Mouse (Mus musculus): ENCODE measurements around the gene Tgfbr2. TPM values are rescaled to one million over a fixed set of nuclear protein-coding genes. Genes with fewer than 3 reads are reported as not detected.

Gene Tgfbr2
- polyA plus RNA-seq, 1 experiment from 2014 or later = 19.0 TPM

GRCm38 (mm10) chr9:116173473-116174170, 1.5 kb downstream of the Tgfbr2 start:
- ATAC-seq (ENCODE audit: extremely low read depth, insufficient number of reproducible peaks, low FRiP score, low TSS enrichment) = no peak
- Histone ChIP-seq H3K4me1 (peaks cover 32% of the 10 kb centered on the region), H3K27ac (replicated peaks) (peak overlapping the region; percentile 92), H3K9ac (peak overlapping the region; percentile 90), H3K27me3 (replicated peaks) (no peaks in the 10 kb centered on the region), H3K4me3 (peak overlapping the region; percentile 73), H3K9me3 (no peaks in the 10 kb centered on the region), H3K4me2 (peak overlapping the region; percentile 82), H3K36me3 (no peaks in the 10 kb centered on the region)
- 67% methylated on average over 16 of the region's 16 CpGs for WGBS

- H3K4me3 ChIP-seq = peak overlapping the region; percentile 73
- ATAC-seq (ENCODE audit: extremely low read depth, insufficient number of reproducible peaks, low FRiP score, low TSS enrichment) = no peak
Observed at GRCm38 (mm10) chr9:116173059-116173458, 2.1 kb downstream of the Tgfbr2 start.

GRCm38 (mm10) chr9:116169067-116169466, 6.1 kb downstream of the Tgfbr2 start:
- no peak overlapping the region for H3K9ac ChIP-seq
- ATAC-seq (ENCODE audit: extremely low read depth, insufficient number of reproducible peaks, low FRiP score, low TSS enrichment) = no peak
- H3K4me3 ChIP-seq = no peak overlapping the region
- H3K9me3 ChIP-seq = no peaks in the 10 kb centered on the region
- no peaks in the 10 kb centered on the region for H3K27me3 ChIP-seq (replicated peaks)
- peaks cover 3% of the 10 kb centered on the region for H3K36me3 ChIP-seq
- peaks cover 30% of the 10 kb centered on the region for H3K4me1 ChIP-seq
- H3K27ac ChIP-seq (replicated peaks) = no peak overlapping the region
- H3K4me2 ChIP-seq = no peak overlapping the region
- 67% methylated on average over 6 of the region's 6 CpGs for WGBS

More at GRCm38 (mm10) chr9:116173059-116173458, 2.1 kb downstream of the Tgfbr2 start:
- Histone ChIP-seq H3K4me2 (peak overlapping the region; percentile 82), H3K9me3 (no peaks in the 10 kb centered on the region), H3K27ac (replicated peaks) (peak overlapping the region; percentile 5; the same call in 1 of the 2 replicates), H3K36me3 (no peaks in the 10 kb centered on the region), H3K9ac (peak overlapping the region; percentile 90), H3K4me1 (peaks cover 32% of the 10 kb centered on the region), H3K27me3 (replicated peaks) (no peaks in the 10 kb centered on the region)
- 69% methylated on average over 6 of the region's 6 CpGs for WGBS

- H3K4me1 ChIP-seq = peaks cover 28% of the 10 kb centered on the region
- H3K27ac ChIP-seq (replicated peaks) = no peak overlapping the region
- H3K4me3 ChIP-seq = no peak overlapping the region
- H3K27me3 ChIP-seq (replicated peaks) = no peaks in the 10 kb centered on the region
- peaks cover 3% of the 10 kb centered on the region for H3K36me3 ChIP-seq
- H3K4me2 ChIP-seq = no peak overlapping the region
- ATAC-seq (ENCODE audit: extremely low read depth, insufficient number of reproducible peaks, low FRiP score, low TSS enrichment) = no peak
- 0 out of 2 replicates have a peak, but pooled peaks cover 5% of the 10 kb centered on the region for H3K9me3 ChIP-seq
- 72% methylated on average over 6 of the region's 6 CpGs for WGBS
- no peak overlapping the region for H3K9ac ChIP-seq
Observed at GRCm38 (mm10) chr9:116167304-116167880, 7.8 kb downstream of the Tgfbr2 start.

GRCm38 (mm10) chr9:116166363-116166762, 8.8 kb downstream of the Tgfbr2 start:
- peaks cover 29% of the 10 kb centered on the region for H3K4me1 ChIP-seq
- H3K4me3 ChIP-seq = no peak overlapping the region
- no peak overlapping the region for H3K9ac ChIP-seq
- peaks cover 3% of the 10 kb centered on the region for H3K36me3 ChIP-seq
- H3K27me3 ChIP-seq (replicated peaks) = no peaks in the 10 kb centered on the region
- no peak overlapping the region for H3K27ac ChIP-seq (replicated peaks)
- ATAC-seq (ENCODE audit: extremely low read depth, insufficient number of reproducible peaks, low FRiP score, low TSS enrichment) = no peak
- 0 out of 2 replicates have a peak, but pooled peaks cover 5% of the 10 kb centered on the region for H3K9me3 ChIP-seq
- no peak overlapping the region for H3K4me2 ChIP-seq
- 74% methylated on average over 6 of the region's 6 CpGs for WGBS

GRCm38 (mm10) chr9:116163883-116164282, 11.3 kb downstream of the Tgfbr2 start:
- peaks cover 19% of the 10 kb centered on the region for H3K4me1 ChIP-seq
- H3K27me3 ChIP-seq (replicated peaks) = no peaks in the 10 kb centered on the region
- H3K9me3 ChIP-seq = 0 out of 2 replicates have a peak, but pooled peaks cover 5% of the 10 kb centered on the region
- no peak overlapping the region for H3K9ac ChIP-seq
- H3K4me2 ChIP-seq = no peak overlapping the region
- H3K36me3 ChIP-seq = peaks cover 3% of the 10 kb centered on the region
- H3K4me3 ChIP-seq = no peak overlapping the region
- no peak for ATAC-seq (ENCODE audit: extremely low read depth, insufficient number of reproducible peaks, low FRiP score, low TSS enrichment)
- no peak overlapping the region for H3K27ac ChIP-seq (replicated peaks)
- 71% methylated on average over 6 of the region's 6 CpGs for WGBS

- Histone ChIP-seq H3K27ac (replicated peaks) (no peak overlapping the region), H3K9me3 (0 out of 2 replicates have a peak, but pooled peaks cover 5% of the 10 kb centered on the region), H3K4me3 (no peak overlapping the region), H3K9ac (no peak overlapping the region), H3K27me3 (replicated peaks) (no peaks in the 10 kb centered on the region), H3K4me1 (peaks cover 16% of the 10 kb centered on the region), H3K4me2 (no peak overlapping the region), H3K36me3 (peaks cover 6% of the 10 kb centered on the region)
- no peak for ATAC-seq (ENCODE audit: extremely low read depth, insufficient number of reproducible peaks, low FRiP score, low TSS enrichment)
- WGBS = 78% methylated on average over 7 of the region's 7 CpGs
Observed at GRCm38 (mm10) chr9:116162866-116163374, 12.2 kb downstream of the Tgfbr2 start.

GRCm38 (mm10) chr9:116160860-116161259, 14.3 kb downstream of the Tgfbr2 start:
- no peak overlapping the region for H3K4me3 ChIP-seq
- no peak overlapping the region for H3K9ac ChIP-seq
- 73% methylated on average over 7 of the region's 7 CpGs for WGBS
- H3K27me3 ChIP-seq (replicated peaks) = no peaks in the 10 kb centered on the region
- no peak overlapping the region for H3K4me2 ChIP-seq
- H3K9me3 ChIP-seq = 0 out of 2 replicates have a peak, but pooled peaks cover 6% of the 10 kb centered on the region
- ATAC-seq (ENCODE audit: extremely low read depth, insufficient number of reproducible peaks, low FRiP score, low TSS enrichment) = no peak
- H3K27ac ChIP-seq (replicated peaks) = no peak overlapping the region
- peaks cover 10% of the 10 kb centered on the region for H3K4me1 ChIP-seq
- H3K36me3 ChIP-seq = peaks cover 21% of the 10 kb centered on the region

GRCm38 (mm10) chr9:116160067-116160466, 15.1 kb downstream of the Tgfbr2 start:
- Histone ChIP-seq H3K4me3 (no peak overlapping the region), H3K4me1 (peaks cover 10% of the 10 kb centered on the region), H3K27ac (replicated peaks) (no peak overlapping the region), H3K9me3 (0 out of 2 replicates have a peak, but pooled peaks cover 12% of the 10 kb centered on the region), H3K36me3 (peaks cover 28% of the 10 kb centered on the region), H3K4me2 (no peak overlapping the region), H3K27me3 (replicated peaks) (no peaks in the 10 kb centered on the region), H3K9ac (no peak overlapping the region)
- WGBS = 71% methylated on average over 3 of the region's 3 CpGs
- ATAC-seq (ENCODE audit: extremely low read depth, insufficient number of reproducible peaks, low FRiP score, low TSS enrichment) = no peak

GRCm38 (mm10) chr9:116156501-116156900, 18.7 kb downstream of the Tgfbr2 start:
- H3K4me2 ChIP-seq = no peak overlapping the region
- H3K9me3 ChIP-seq = 0 out of 2 replicates have a peak, but pooled peaks cover 7% of the 10 kb centered on the region
- peaks cover 29% of the 10 kb centered on the region for H3K4me1 ChIP-seq
- WGBS = 68% methylated on average over 5 of the region's 5 CpGs
- H3K4me3 ChIP-seq = no peak overlapping the region
- H3K27me3 ChIP-seq (replicated peaks) = no peaks in the 10 kb centered on the region
- ATAC-seq (ENCODE audit: extremely low read depth, insufficient number of reproducible peaks, low FRiP score, low TSS enrichment) = no peak
- no peak overlapping the region for H3K27ac ChIP-seq (replicated peaks)
- peaks cover 43% of the 10 kb centered on the region for H3K36me3 ChIP-seq
- H3K9ac ChIP-seq = no peak overlapping the region

- 71% methylated on average over 4 of the region's 4 CpGs for WGBS
- no peak overlapping the region for H3K9ac ChIP-seq
- no peak for ATAC-seq (ENCODE audit: extremely low read depth, insufficient number of reproducible peaks, low FRiP score, low TSS enrichment)
- peak overlapping the region; percentile 17; the same call in 1 of the 2 replicates for H3K27ac ChIP-seq (replicated peaks)
- H3K4me3 ChIP-seq = no peak overlapping the region
- no peak overlapping the region for H3K4me2 ChIP-seq
- H3K27me3 ChIP-seq (replicated peaks) = no peaks in the 10 kb centered on the region
- 0 out of 2 replicates have a peak, but pooled peaks cover 7% of the 10 kb centered on the region for H3K9me3 ChIP-seq
- H3K4me1 ChIP-seq = peaks cover 44% of the 10 kb centered on the region
- H3K36me3 ChIP-seq = peaks cover 39% of the 10 kb centered on the region
Observed at GRCm38 (mm10) chr9:116152878-116153277, 22.3 kb downstream of the Tgfbr2 start.

Data from heart, embryonic 13.5 days (tissue).